Comparison of ENCODE assay signal across 7 mouse cellular contexts in genomic region chr8:84471271-84471995, GRCm38 (mm10).
DNase-seq lines count a peak whose midpoint lies in the region; ATAC-seq lines count a peak whose summit lies in the region.

No protein-coding gene starts in this region.

- DNase-seq in right cerebral cortex, postnatal 4 days = peak; percentile 40
- no peak for DNase-seq in right cerebral cortex, adult 2 months (ENCODE audit: low spot score in 2 of 2)
- peak; percentile 75 for DNase-seq in adrenal gland, postnatal 25 days
- peak; percentile 91 for DNase-seq in embryonic facial prominence, embryonic 11.5 days (ENCODE audit: low spot score)
- peak; percentile 54 for DNase-seq in liver, embryonic 11.5 days (ENCODE audit: low spot score)
- peak; percentile 13 for DNase-seq in splenic B cell, adult 2 months (ENCODE audit: low read depth, low spot score)
- no peak for DNase-seq in left cerebral cortex, adult 11 months (ENCODE audit: low spot score)

- H3K9ac ChIP-seq in embryonic facial prominence, embryonic 11.5 days (replicated peaks; ENCODE audit: low read length) = no peak overlapping the region
- H3K9ac ChIP-seq in liver, embryonic 11.5 days (ENCODE audit: low read depth, low read length) = no peak overlapping the region

- no peak overlapping the region for H3K4me2 ChIP-seq in embryonic facial prominence, embryonic 11.5 days (ENCODE audit: low read depth, low read length)
- H3K4me2 ChIP-seq in liver, embryonic 11.5 days = no peak overlapping the region

- no peaks in the 10 kb centered on the region for H3K36me3 ChIP-seq in embryonic facial prominence, embryonic 11.5 days (replicated peaks; ENCODE audit: control insufficient read depth, insufficient read depth, low read depth, low read length)
- H3K36me3 ChIP-seq in liver, embryonic 11.5 days (ENCODE audit: control insufficient read depth, insufficient read depth, low read length) = no peaks in the 10 kb centered on the region
- no peaks in the 10 kb centered on the region for H3K36me3 ChIP-seq in splenic B cell, adult 2 months (ENCODE audit: control insufficient read depth, insufficient read depth, low read length, poor library complexity, severe bottlenecking)

- H3K9me3 ChIP-seq in embryonic facial prominence, embryonic 11.5 days (replicated peaks; ENCODE audit: control insufficient read depth, low read length) = no peaks in the 10 kb centered on the region
- no peaks in the 10 kb centered on the region for H3K9me3 ChIP-seq in liver, embryonic 11.5 days (ENCODE audit: control insufficient read depth, low read length)

- H3K27ac ChIP-seq in embryonic facial prominence, embryonic 11.5 days (replicated peaks; ENCODE audit: low read depth, low read length) = no peak overlapping the region
- H3K27ac ChIP-seq in liver, embryonic 11.5 days (ENCODE audit: low read depth, low read length) = no peak overlapping the region

- 47% methylated on average over 9 of the region's 9 CpGs for WGBS in embryonic facial prominence, embryonic 11.5 days
- 38% methylated on average over 9 of the region's 9 CpGs for WGBS in liver, embryonic 11.5 days

- H3K4me1 ChIP-seq in embryonic facial prominence, embryonic 11.5 days (ENCODE audit: control insufficient read depth, insufficient read depth, low read length) = no peaks in the 10 kb centered on the region
- no peaks in the 10 kb centered on the region for H3K4me1 ChIP-seq in liver, embryonic 11.5 days (replicated peaks; ENCODE audit: control insufficient read depth, insufficient read depth, low read length)

- H3K4me3 ChIP-seq in embryonic facial prominence, embryonic 11.5 days (ENCODE audit: low read depth, low read length) = no peak overlapping the region
- H3K4me3 ChIP-seq in liver, embryonic 11.5 days (ENCODE audit: low read depth, low read length) = no peak overlapping the region

- no peak for ATAC-seq in embryonic facial prominence, embryonic 11.5 days (replicated peaks; ENCODE audit: insufficient number of reproducible peaks, low FRiP score, low TSS enrichment, low read depth)
- no peak for ATAC-seq in liver, embryonic 11.5 days (replicated peaks; ENCODE audit: low FRiP score)

- no peaks in the 10 kb centered on the region for H3K27me3 ChIP-seq in embryonic facial prominence, embryonic 11.5 days (ENCODE audit: control insufficient read depth, insufficient read depth, low read length)
- no peaks in the 10 kb centered on the region for H3K27me3 ChIP-seq in liver, embryonic 11.5 days (replicated peaks; ENCODE audit: control insufficient read depth, insufficient read depth, low read length)
- H3K27me3 ChIP-seq in splenic B cell, adult 2 months (ENCODE audit: control insufficient read depth, insufficient read depth, low read length, poor library complexity, severe bottlenecking) = no peaks in the 10 kb centered on the region

Comparison
In these comparisons a context has a peak if more than half of its experiments do, and no peak if none do; other contexts are left out.
1. DNase-seq: peak in right cerebral cortex, postnatal 4 days (single experiment), adrenal gland, postnatal 25 days (single experiment), embryonic facial prominence, embryonic 11.5 days (single experiment), liver, embryonic 11.5 days (single experiment) and splenic B cell, adult 2 months (single experiment); none in right cerebral cortex, adult 2 months (0 of 2) and left cerebral cortex, adult 11 months (single experiment).